Mouse (Mus musculus): ENCODE data around the gene Ppef2. TPM values are rescaled to one million over a fixed set of nuclear protein-coding genes. Genes with fewer than 3 reads are reported as not detected.

Gene Ppef2
- 0.51 TPM for polyA plus RNA-seq (2017; shearing (Covaris generic))

GRCm38 (mm10) chr5:92256218-92256617 lies at the start of gene Ppef2:
TSS of gene Ppef2 (minus strand) at chr5:92256278.

GRCm38 (mm10) chr5:92277437-92278394 lies 21.6 kb upstream of the Ppef2 start, which contains the start of gene Naaa:
TSS of gene Naaa (minus strand) at chr5:92278170.

GRCm38 (mm10) chr5:92215308-92215707 lies 40.8 kb downstream of the Ppef2 start, which contains the start of gene U90926:
TSS of gene U90926 (minus strand) at chr5:92215408.

Other genes with a start within 250 kb of the Ppef2 start
- 1.8 TPM for gene Cdkl2, start 212.4 kb downstream of the Ppef2 start, polyA plus RNA-seq (2017; shearing (Covaris generic))
- 232 TPM for gene G3bp2, start 172.6 kb downstream of the Ppef2 start, polyA plus RNA-seq (2017; shearing (Covaris generic))
- gene Uso1, start 118.3 kb downstream of the Ppef2 start, polyA plus RNA-seq (2017; shearing (Covaris generic)): 68.7 TPM
- not detected for gene U90926, start 40.9 kb downstream of the Ppef2 start, polyA plus RNA-seq (2017; shearing (Covaris generic))
- gene Naaa, start 21.9 kb upstream of the Ppef2 start, polyA plus RNA-seq (2017; shearing (Covaris generic)): 11.8 TPM
- 70.1 TPM for gene Sdad1, start 54.2 kb upstream of the Ppef2 start, polyA plus RNA-seq (2017; shearing (Covaris generic))
- gene Cxcl9, start 71.8 kb upstream of the Ppef2 start, polyA plus RNA-seq (2017; shearing (Covaris generic)): 0.12 TPM
- 8.7 TPM for gene Art3, start 75.5 kb upstream of the Ppef2 start, polyA plus RNA-seq (2017; shearing (Covaris generic))
- gene Cxcl10, start 92.6 kb upstream of the Ppef2 start, polyA plus RNA-seq (2017; shearing (Covaris generic)): 16.9 TPM
- gene Nup54, start 178.9 kb upstream of the Ppef2 start, polyA plus RNA-seq (2017; shearing (Covaris generic)): 53.3 TPM

All from CD4-positive, CD25-positive, alpha-beta regulatory T cell, adult 9 weeks (primary cell).